Mouse (Mus musculus) layer of hippocampus, adult 9-10 months (tissue): ENCODE data around the gene Kcnj8.

Experiments
- DNase-seq: peaks from one replicate; pipeline ENCODE4 v3.0.0; 2022; ENCODE audit warnings: low spot score

Kcnj8 gene

DNA sequence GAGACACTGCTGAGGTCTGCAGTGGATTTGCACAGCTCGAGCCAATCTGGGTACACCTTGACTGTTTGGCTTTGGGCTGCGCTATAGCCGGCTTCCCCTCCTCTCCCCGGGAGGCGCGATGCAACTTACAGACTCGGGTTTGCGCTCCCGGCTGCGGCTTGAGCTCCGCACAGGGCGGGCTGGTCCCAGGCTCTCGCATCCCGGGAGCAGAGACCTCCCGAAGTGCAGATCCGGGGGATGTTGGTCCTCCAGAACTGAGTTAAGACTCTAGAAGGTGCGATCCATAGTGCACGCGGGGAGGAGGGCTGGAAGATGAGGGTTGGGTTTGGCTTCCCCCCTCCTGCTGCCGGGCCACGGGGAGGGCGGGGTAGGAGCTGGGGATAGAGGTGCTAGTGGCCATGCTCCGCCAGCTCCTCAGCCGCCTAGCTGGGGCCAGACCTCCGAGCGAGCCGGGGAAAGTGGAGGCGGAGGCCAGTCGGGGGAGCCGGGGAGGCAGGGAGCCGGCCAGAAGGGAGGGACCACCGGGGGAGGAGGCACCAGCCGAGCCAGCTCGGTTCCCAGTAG lies at the start of gene Kcnj8:
Kcnj8 (minus strand) TSS at position 560 of the 564 bp plus-strand sequence.
- DNase-seq, result no peak

GRCm38 (mm10) chr6:142616659-142617058 lies 45.2 kb upstream of the Kcnj8 start:
- no peak for DNase-seq

DNA sequence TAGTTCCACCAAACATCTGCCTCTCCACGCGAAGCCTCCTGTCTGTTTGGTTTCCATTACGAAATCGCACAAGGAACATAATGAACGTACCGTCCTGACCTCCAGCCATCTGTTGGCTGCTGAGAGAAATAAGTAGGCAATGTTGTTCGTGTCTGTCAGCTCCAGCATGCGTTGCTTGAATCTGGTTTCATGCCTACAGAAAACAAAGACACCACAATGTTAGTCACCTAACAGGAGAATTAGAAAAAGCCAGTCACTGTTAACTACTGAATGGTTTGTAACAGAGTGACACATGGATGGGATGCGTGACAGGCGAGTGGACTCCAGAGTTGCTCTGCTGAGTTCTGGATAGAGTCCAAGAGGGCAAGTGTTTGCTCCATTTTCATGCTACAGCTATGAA lies 42.9 kb upstream of the Kcnj8 start:
- DNase-seq, result peak; percentile 13

GRCm38 (mm10) chr6:142612366-142612765 lies 41.0 kb upstream of the Kcnj8 start:
- no peak for DNase-seq

GRCm38 (mm10) chr6:142609401-142610373 lies 38.3 kb upstream of the Kcnj8 start:
- DNase-seq, result no peak

DNA sequence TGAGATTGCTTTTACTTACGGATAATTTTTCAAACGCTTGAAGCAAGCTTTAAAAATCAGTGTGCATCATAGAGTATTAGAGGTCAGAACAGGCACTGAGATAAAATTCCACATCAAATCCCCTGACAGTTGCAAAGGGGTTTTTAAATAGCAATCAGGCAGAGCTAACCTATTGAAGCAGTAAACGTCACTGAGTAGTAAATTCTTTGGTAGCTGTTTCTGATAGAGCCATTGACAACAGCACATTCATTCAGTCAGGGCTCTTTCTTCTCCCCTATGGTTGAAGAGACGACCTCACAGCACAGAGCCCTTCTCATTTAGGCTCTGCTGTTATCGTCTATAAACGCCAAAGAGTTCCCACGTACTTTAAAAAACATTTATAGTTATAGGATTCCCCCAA lies 35.7 kb upstream of the Kcnj8 start:
- no peak for DNase-seq

GRCm38 (mm10) chr6:142602772-142603171 lies 31.4 kb upstream of the Kcnj8 start:
- DNase-seq, result no peak

DNA sequence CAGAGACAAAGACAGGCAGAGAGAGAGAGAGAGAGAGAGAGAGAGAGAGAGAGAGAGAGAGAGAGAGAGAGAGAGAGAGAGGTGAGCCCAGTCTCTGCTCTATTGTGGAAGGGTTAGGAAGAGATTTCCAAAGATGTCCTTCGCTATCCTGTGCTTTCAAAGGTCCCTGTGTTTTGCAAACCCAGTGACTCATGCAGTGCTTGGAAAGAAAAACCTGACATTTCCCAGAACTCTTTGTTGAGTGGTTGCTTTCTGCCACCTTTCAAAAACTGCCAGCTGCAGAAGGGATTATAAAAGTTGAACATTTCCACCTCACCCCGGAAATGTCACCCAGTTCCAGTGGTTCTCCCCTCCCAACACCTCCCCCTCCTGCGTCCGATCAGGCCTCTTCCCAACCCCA lies 7.4 kb upstream of the Kcnj8 start:
- no peak for DNase-seq

GRCm38 (mm10) chr6:142577801-142578200 lies 6.4 kb upstream of the Kcnj8 start:
- no peak for DNase-seq

- DNase-seq, result no peak
These were observed 1.5 kb upstream of the Kcnj8 start for GRCm38 (mm10) chr6:142572876-142573275.

DNA sequence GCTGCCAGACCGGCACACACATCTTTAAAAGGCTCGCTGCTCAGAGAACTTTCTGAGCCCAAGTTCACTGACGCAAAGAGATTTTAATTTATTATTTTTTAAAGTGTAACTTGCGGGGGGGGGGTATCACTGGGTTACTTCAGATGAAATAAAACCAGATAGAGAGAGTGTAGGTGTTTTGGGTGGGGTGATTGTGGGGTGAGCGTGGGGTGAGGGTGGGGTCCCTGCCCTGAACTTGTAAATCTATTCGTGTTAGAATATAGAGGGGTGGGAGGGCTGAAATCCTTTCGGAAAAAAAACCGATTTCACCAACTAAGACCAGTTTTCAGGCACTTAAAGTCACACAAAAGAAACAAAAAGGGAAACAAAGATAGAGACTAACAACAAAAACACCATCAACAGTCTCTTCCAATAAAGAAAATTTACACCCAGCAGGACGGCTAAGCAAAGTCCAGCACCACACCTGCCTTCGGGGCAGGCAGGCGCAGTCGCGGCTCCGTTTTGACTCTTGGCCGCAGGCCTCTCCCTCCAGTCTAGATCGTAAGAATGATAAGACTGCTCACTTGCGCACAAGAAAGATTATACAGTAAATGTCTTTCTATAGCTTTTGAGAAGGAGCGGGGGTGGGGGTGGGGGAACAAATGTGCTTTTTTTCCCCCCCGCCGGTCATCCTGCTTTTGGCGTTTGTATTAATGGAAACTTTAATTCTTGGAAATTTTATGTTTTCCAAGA lies 381 bp upstream of the Kcnj8 start:
- no peak for DNase-seq

- DNase-seq, result no peak
These were observed 1.2 kb downstream of the Kcnj8 start for GRCm38 (mm10) chr6:142570046-142570770.

GRCm38 (mm10) chr6:142568713-142569357 lies 2.6 kb downstream of the Kcnj8 start:
- no peak for DNase-seq

DNA sequence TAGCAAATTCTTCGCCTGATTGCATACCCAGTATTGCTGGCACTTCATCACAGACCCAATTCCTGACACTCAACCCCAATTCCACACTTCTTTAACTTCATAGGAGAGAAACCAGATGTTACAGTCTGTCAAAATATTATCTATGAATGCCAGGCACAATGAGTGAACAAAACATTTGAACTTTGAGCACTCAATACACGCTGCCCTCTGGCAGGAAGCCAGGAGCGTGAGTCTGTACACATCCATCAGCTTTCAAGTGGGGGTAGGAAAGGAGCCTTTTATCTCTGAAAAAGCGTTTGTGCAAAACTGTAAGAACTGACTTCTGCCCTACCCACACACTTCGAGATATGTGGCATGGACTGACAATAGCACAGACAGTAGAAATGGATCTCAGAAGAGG lies 4.0 kb downstream of the Kcnj8 start:
- no peak for DNase-seq

DNA sequence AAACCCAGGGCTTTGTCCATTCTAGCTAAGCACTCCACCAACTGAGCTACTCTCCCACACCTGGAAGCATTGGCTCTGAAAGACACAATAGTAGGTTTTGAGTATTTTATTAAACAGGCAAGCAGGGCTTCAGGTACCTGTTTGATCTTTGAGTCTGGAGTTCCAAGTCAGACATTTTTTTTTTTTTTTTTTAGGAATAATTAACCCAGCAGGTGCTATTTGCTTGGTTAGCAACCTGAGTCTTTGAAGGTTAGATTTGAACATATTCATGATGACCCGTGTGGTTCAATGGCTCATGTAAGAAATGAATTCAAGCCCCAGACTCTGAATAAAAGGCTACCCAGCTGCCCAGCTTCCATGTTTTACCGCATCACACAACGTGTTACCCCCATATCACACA lies 6.7 kb downstream of the Kcnj8 start:
- no peak for DNase-seq

- DNase-seq, result no peak
These were observed 10.3 kb downstream of the Kcnj8 start for GRCm38 (mm10) chr6:142561151-142561550.

DNA sequence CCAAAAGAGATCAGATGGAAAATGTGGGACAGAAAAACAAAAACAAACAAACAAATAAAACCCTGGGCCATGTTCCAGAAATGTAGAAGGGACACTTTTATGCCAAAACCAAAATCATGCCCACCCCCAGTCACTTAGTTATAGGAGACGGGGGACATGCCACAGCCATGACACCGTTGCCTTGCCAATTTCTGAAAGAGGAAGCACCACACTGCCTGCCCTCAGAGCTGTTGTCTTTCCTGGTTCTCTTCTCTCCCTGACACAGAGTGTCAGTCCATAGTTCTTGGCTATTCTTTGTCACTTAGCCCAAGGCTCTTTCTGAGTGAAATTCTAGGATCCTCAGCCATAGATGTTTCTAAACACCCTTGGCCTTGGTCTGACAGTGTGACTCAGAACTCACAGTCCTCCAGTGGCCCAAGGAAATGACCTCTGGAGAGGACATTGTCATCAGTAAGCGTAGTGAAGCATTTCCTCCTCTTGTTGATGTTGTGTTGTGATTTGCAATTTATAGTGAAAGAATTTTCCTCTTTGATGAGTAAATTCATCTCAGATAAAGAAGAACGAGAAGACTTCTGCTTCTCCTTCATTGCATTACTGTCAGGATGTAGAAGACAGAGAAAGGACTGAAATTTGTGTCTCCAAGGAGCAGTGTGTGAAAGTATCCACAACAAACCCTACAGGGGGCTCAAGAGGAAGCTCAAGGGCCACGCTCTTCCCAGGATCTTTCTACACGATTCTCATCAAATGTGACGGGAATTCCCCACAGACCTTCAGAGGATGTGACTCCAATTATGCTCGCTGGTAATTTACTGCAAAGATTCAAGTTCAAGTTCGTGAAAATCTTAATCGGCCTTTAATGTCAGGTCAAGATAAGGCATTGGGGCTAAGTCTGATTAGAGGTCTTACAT lies 12.4 kb downstream of the Kcnj8 start:
- DNase-seq, result no peak

- DNase-seq, result no peak
These were observed 13.3 kb downstream of the Kcnj8 start for GRCm38 (mm10) chr6:142558076-142558475.

DNA sequence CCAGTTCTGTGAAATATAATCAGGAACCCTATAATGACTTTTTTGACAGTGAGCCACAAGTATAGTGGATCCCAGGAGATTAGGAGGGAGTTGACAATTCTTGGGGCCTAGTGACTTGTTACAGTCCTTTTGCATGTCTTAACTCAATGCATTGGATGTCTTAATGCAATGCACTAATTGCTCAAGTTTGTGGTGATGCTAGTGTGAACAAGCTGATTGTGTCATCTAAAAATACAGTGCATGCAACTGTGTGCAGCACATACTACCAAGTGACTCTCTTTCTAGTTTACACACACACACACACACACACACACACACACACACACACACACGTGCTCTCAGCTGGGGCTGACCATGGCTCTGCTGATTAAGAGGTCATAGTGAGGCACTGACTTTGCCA lies 15.4 kb downstream of the Kcnj8 start:
- no peak for DNase-seq

DNA sequence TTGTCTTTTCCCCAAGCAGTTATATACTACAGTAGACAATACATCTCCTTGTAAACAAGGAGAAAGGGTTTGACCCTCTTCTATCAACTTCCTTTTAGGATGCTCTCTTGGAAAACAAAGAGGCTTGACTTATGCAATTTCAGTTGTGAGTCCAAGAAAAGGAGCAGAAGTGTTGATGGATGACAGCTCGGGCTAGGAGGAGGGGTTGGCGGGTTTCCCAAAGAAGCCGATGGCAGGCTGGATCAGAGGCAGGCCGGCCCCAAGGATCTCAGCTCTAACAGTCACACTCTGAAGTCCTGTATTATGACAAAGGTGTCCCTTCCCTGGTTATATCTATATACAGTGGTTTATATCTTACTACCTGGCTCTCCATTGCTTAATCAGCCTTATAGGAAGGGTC lies 19.9 kb downstream of the Kcnj8 start:
- DNase-seq, result no peak

DNA sequence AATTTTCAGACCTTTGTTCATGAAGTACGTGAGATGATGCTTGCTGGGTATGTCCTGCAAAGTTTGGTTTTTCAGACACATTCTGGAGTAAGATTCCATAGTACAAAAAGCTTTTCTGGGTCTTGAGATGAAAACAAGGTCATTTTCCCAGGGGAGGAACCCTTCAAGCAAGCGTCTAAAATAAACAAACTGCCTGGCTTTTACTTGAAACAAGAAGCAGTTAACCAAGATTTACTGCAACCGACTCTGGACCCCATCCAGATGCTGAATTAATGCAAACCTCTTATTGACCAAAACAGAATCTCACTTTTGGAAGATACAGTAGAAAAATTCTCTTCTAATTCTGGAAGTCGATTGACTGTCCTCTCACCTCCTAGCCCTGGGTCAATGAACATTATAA lies 20.5 kb downstream of the Kcnj8 start:
- DNase-seq, result no peak
